ENCODE assay signal across 8 mouse cellular contexts in genomic region chr5:35971841-35972578, GRCm38 (mm10).
DNase-seq lines count a peak whose midpoint lies in the region; TF ChIP-seq lines count a peak whose summit lies in the region.

No protein-coding gene starts in this region.

- H3K4me1 ChIP-seq in lung, adult 2 months (ENCODE audit: control insufficient read depth, insufficient read depth, low read length): peaks cover 6% of the 10 kb centered on the region

- TF ChIP-seq CTCF in lung, adult 2 months (IDR thresholded peaks at IDR 0.05; ENCODE audit: insufficient read depth, low read length): peak; percentile 90

- WGBS in lung, adult 2 months: 64% methylated on average over 10 of the region's 10 CpGs

- DNase-seq in A20 (ENCODE audit: low read depth, low spot score): peak; percentile 51
- DNase-seq in ES-CJ7 (ENCODE audit: low read depth, low spot score): peak; percentile 74
- peak; percentile 74 to 79 for DNase-seq in cerebellum, adult 18-20 months
- DNase-seq in gastrocnemius, adult 18-20 months (ENCODE audit: low spot score): peak; percentile 73
- peak; percentile 73 for DNase-seq in kidney, adult 18-20 months
- peak; percentile 67 for DNase-seq in lung, adult 2 months
- peak; percentile 76 for DNase-seq in skeletal muscle tissue, adult 2 months (ENCODE audit: low read depth, low spot score)
- peak; percentile 56 to 71 for DNase-seq in urinary bladder, postnatal 36 days (ENCODE audit: low spot score in 2 of 2)

- no peak overlapping the region for H3K4me3 ChIP-seq in lung, adult 2 months (replicated peaks; ENCODE audit: extremely low read depth, low read depth, low read length)

- TF ChIP-seq POLR2A in lung, adult 2 months (IDR thresholded peaks at IDR 0.05; ENCODE audit: borderline replicate concordance, extremely low read depth, low read depth, low read length): no peak
